Mouse (Mus musculus) ES-E14 (cell line): ENCODE results near the gene Slc5a4a.

ENCODE experiments used
- CHD2 ChIP-seq: IDR thresholded peaks from 2 replicates; pipeline ENCODE4 v1.6.1; 2014; ENCODE audit warnings: mild to moderate bottlenecking, low read depth, low read length, inconsistent platforms
- ZC3H11A ChIP-seq: IDR thresholded peaks from 2 replicates; pipeline ENCODE4 v1.6.1; 2012; ENCODE audit warnings: low read depth, mild to moderate bottlenecking, inconsistent platforms, low read length, borderline replicate concordance

- TF ChIP-seq ZC3H11A (no peak), CHD2 (no peak)
Observed at GRCm38 (mm10) chr10:76237341-76238225, 90.3 kb downstream of the Slc5a4a start, which contains the start of gene Prmt2.
